Mouse (Mus musculus) natural killer cell, adult 2 months (primary cell): ENCODE data around the gene Mgat3.
A peak's percentile ranks its signal among the peaks of the same experiment; 100 is the strongest.

Experiments
- DNase-seq, 2 experiments: peaks; one replicate each; pipeline ENCODE4 v3.0.0; 2022; ENCODE audit warnings: low spot score in 2 of 2

Gene Mgat3

DNA sequence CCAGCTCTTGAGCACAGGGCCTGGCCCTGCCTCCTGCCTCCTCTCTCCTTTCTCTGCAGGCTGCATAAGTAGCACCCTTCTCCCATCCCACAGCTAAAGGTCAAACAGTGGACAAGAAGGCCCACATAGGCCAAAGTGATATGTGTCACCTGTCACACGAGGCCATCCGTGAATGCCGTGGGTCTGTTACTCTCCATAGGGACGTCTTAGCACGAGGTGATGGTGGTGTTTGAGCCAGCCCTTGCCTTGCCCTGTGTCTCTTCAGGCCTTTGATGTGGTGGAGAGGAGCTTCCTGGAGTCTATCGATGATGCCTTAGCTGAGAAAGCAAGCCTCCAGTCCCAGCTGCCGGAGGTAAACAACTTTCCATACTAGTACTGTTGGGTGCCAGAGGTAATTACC lies 24.0 kb upstream of the Mgat3 start:
- DNase-seq: peak; percentile 38 to 52

DNA sequence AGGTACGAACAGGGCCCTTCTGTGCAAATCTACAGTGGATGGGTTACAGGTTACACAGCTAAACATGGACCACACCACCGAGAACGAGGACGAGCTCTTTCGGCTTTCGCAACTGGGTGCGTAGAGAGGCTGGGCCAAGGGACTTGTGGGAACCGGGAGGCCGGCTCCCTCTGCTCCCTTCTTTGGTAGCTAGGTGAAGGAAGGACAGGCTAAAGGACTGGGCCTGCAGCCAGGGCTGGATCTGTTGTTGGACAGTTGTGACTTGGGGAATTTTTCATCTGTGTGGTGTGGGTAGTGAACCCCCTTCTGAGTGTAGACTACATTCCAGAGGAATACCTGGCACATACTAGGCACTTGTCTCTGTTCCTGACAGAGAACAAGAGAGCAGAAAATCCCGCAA lies 20.9 kb upstream of the Mgat3 start:
- DNase-seq: no peak

GRCm38 (mm10) chr15:80153757-80154156 lies 19.8 kb upstream of the Mgat3 start:
- no peak for DNase-seq

DNA sequence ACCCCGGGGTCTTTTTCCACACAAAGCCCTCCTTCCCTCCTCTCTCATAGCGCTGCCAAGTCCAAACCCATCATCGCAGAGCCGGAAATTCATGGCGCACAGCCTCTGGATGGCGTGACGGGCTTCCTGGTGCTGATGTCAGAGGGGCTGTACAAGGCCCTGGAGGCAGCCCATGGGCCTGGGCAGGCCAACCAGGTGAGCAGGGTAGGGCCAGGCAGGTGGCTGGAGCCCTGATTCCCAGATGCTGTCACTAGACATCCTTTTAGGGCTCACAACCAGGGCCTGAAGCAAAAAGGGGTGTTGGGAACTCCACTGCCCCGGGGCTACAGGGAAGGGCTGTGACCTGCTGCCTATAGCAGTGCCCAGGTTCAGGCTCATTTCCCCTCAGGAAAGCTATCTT lies 17.8 kb upstream of the Mgat3 start:
- DNase-seq: no peak

GRCm38 (mm10) chr15:80157197-80157943 lies 16.2 kb upstream of the Mgat3 start:
- no peak for DNase-seq

DNA sequence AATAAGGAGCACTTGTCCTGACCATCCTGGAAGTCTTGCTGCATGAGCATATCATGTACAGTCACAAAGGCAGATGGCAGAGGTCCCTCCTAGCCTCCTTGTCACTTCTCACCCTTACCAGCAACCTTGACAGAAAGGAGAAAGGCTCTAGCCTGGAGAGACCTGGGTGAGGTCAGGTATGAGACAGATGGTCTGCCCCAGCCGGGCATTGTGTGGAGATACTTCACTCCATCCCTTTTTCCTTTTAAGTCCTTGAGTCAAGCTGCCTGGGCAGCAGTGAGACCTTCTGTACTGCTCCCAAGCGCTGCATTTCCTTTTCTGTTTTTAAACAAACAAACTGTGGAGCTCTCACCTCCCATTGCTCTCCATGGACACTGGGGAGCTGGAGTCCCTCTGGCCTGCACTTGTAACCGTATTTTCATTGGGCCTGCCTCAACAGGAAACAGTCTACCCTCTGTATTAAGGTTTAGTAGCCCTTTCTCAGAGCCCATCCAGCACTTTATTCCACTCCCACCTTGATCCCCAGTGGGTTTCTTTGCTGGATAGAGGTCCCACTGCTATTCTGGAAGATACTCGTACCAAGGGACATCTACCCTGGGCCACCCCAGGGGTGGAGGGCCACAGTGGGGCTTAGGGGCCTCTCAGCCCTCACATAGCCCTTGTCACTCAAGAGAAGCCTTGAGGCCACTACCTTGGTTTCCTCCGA lies 15.4 kb upstream of the Mgat3 start:
- no peak for DNase-seq

DNA sequence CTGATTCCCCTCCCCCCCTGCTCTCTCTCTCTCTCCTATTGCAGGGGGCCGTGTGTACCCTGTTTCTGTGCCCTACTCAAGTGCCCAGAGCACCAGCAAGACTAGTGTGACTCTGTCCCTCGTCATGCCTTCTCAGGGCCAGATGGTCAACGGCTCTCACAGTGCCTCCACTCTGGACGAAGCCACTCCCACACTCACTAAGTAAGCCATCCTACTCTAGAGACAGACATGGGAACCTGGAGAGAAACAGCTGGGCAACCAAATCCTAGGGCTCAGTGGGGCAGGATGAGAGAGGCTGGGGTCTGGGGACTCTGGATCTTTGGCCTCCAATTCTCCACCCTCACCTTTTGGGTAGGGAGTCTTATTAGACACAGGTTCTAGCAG lies 14.8 kb upstream of the Mgat3 start:
- no peak for DNase-seq

DNA sequence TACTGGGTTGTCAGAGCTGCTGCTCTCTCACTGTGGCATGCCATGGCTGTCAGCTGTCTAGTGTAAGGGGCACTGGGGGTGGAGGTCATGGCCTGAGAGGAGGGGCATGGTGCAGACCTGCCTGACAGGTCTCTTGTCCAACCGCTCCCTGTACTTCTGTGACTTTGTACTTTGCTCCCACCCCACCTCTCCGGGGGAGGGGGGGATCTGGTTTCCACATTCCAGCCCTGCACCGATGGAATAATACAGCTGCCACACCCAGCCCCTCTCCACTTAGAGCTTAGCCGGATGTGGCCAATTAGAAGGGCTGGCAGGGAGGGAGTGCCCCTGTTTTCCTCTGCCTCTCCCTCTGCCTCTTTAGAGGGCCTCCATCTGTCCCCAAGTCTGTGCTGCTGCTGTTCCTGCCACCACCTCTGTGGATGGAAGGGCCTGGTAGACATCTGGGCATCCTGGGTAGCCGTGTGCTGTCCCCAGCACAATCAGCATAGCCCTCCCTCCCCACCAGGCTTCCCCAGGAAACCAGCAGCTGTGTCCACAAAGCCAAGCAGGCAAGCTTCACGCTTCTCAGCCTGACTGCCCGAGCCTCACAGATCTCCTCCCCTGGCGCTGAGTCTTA lies 14.1 kb upstream of the Mgat3 start:
- DNase-seq: no peak

DNA sequence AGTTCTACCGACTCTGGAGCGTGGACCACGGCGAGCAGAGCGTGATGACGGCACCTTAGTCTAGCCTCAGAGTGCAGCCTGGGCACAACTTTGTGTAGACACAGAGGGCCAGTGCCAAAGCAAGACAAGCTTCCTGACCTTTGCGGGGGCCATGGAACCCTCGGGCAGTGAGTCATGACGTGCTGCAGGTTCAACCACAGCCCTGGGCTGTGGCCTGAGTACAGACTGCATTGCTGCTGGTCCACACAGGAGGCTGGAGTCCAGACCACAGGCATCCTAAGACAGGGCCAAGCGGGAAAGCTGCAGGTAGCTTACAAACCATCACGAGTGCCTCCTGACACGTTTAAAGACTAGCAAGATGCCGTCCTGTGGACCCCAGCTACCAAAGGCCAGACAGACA lies 13.3 kb upstream of the Mgat3 start:
- DNase-seq: no peak

- DNase-seq: no peak
Measured at GRCm38 (mm10) chr15:80160726-80161125, 12.8 kb upstream of the Mgat3 start.

DNA sequence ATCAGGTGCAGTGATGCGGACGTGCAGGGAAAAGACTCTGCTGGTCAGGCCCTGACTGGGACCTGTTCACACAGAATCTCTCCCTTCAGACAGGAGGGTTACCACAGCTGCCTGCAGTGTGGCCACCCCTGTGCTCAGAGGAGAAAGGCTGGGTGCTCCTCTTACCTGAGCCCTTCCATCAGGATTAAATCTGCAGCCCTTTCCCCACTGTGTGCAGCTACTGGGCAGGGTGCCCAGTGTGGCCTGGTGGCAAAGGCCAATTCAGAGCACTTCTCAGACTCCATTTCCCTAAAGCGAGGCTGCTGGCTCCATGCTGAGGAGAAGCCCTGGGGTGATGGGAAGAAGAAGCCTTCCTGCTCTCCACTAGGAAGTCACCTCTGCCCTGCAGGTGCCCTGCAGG lies 12.3 kb upstream of the Mgat3 start:
- no peak for DNase-seq

DNA sequence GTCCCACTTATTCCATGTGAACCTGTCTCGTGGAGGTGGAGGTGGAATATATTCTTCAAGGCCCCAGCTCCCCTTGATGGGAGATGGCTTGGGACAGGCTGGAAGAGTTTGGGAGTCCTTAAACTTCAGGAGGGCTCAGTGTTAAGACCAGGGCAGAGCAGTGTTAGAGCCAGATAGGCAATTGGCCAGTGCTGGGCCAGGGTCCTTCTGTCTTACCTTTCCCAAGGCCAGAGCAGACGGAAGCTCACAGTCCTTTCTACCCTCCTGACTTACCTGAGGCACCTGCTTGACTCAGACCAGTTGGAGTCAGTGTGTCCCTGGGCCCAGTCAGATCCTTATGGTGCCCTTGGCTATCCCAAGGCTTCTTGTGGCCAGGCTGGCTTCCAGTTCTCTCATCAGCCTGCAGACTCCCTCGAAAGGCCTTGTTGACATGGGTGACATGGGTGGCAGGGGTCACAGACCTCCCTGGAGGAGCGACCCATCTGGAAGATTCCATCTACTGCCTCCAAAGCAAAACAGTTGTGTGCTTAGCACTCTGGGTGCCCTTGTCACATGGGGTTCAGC lies 11.0 kb upstream of the Mgat3 start:
- DNase-seq: no peak

DNA sequence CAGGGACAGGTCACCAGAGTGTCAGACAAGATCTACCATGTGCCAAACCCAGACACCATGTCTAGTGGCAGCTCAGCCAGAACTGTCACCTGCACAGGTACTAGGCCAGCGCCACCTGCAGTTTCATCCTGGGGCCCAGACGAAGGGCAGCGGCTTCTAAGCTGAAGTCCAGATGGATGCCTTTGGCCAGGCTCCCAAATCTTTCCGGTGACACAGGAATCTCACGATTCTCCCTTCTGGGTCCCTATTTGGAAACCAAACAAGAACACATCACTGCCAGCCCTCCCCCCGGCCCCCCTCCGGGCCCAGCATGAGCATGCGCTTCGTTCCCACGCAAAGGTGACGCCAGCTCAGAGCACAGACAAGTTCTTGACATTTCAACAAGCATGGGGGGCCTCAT lies 10.2 kb upstream of the Mgat3 start:
- DNase-seq: no peak

DNA sequence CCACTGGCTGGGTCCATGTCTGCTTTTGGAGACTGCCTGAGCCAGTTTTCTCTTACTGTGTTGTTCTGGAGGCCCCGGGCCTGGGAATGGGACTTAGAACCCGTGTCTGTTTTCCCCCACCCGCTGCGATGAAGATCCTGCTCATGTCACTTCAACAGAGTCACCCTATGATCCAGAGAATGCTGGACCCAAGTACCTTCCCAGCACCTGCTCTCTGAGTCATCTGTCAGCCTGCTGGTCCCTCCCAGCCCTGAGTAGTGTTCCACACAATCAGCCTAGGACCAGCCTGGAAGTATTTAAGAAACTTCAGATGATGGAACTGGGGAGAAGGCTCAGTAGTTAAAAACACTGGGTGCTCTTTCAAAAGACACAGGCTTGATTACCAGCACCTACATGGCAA lies 9.8 kb upstream of the Mgat3 start:
- DNase-seq: no peak

DNA sequence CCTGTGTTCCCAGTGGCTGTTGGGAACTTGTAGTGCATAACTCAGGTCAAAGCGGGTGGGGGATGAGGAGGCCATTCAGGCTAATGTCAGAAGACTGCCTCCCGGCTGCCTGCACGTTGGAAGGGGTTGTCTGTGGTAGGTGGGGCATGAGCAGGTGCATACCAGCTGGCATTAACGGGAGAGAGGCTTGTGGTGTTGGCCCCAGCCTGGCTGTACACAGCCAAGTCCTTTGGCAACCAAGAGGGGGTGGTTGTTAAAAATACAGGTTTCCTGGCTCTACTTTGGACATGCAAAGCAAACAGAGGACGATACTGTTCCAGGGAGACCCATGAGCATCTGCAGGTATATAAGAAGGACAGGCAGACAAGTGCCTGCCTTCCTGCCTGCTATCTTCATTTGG lies 8.1 kb upstream of the Mgat3 start:
- no peak for DNase-seq

- no peak for DNase-seq
Measured at GRCm38 (mm10) chr15:80169484-80169883, 4.0 kb upstream of the Mgat3 start.

GRCm38 (mm10) chr15:80170357-80170756 lies 3.2 kb upstream of the Mgat3 start:
- no peak for DNase-seq

- no peak for DNase-seq
Measured at GRCm38 (mm10) chr15:80171286-80171685, 2.2 kb upstream of the Mgat3 start.

DNA sequence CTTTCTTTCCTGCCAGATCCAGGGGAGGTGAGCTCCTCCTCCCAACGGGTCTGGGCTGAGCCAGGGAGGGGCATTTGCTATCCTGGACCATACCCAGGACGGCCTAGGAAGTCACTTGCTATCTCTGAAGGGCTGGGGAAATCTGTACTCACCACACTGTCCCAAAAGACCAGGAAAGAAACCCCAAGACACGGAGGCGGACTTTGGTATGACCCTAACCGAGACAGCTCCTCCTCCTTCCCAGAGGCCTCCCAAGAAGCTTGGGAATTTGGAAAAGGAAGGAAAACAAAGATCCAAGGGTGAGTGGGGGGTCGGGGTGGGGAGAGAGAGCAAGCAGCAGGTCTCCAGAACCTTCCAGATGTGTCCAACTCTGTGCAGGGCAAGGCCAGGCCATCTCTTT lies 1.7 kb upstream of the Mgat3 start:
- DNase-seq: no peak

DNA sequence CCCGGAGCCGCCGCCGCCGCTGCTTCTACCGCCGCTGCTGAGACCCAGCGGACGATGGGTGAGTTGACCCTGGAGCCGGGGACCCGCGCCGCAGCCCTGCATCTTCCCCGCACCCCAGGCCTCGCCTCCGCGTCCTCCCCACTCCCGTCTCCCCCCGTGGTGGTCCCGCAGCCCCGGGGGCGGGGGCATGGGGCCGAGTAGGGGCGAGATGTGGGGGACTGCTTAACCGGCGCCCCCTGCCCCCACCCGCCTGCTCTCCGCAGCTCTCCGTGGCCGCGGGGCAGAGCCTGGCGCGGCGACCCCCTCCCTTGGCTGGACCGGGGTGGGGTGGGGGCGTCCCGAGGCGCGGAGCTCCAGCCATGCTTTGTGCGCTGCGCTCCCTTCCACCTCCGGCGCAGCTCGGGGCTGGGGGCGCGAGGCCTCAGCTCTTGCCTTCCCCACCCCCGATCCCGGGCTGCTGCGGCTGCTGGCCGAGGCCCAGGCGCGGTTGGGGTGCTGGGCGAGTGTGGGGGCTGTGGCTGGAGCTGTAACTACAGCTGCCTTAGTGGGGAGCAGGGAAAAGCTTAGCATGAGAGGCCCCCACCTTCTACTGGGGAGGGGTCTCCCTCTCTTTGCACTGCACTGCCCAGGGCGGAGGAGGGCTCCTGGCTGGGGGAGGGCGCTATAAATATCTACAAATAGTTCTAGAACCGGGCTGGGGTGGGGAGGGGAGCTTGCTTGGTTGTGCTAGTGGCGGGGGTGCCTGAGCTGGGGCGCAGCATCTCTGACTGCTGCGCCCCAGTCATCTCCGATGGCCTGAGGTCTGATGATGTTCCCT lies 468 bp downstream of the Mgat3 start:
- no peak for DNase-seq

- no peak for DNase-seq
Measured at GRCm38 (mm10) chr15:80174598-80174875, 1.0 kb downstream of the Mgat3 start.

GRCm38 (mm10) chr15:80175316-80175715 lies 1.8 kb downstream of the Mgat3 start:
- no peak for DNase-seq
